Mouse (Mus musculus) heart, adult 2 months (tissue): ENCODE data around the gene Gins3.

ENCODE experiments used
- CTCF ChIP-seq: fragments of 200-600 bp; IDR thresholded peaks from 2 replicates; pipeline ENCODE4 v1.8.1; 2022; ENCODE audit warnings: antibody characterized with exemption, mild to moderate bottlenecking, moderate library complexity
- EP300 ChIP-seq: fragments of 200-500 bp; IDR thresholded peaks from 2 replicates; pipeline ENCODE4 v1.6.1; 2011; ENCODE audit warnings: low read depth, low read length, control low read depth; ENCODE audit not compliant: insufficient read depth
- POLR2A ChIP-seq: fragments of 200-500 bp; IDR thresholded peaks from 2 replicates; pipeline ENCODE4 v1.6.1; 2011; ENCODE audit warnings: mild to moderate bottlenecking, low read depth, low read length, control low read depth; ENCODE audit not compliant: insufficient read depth

DNA sequence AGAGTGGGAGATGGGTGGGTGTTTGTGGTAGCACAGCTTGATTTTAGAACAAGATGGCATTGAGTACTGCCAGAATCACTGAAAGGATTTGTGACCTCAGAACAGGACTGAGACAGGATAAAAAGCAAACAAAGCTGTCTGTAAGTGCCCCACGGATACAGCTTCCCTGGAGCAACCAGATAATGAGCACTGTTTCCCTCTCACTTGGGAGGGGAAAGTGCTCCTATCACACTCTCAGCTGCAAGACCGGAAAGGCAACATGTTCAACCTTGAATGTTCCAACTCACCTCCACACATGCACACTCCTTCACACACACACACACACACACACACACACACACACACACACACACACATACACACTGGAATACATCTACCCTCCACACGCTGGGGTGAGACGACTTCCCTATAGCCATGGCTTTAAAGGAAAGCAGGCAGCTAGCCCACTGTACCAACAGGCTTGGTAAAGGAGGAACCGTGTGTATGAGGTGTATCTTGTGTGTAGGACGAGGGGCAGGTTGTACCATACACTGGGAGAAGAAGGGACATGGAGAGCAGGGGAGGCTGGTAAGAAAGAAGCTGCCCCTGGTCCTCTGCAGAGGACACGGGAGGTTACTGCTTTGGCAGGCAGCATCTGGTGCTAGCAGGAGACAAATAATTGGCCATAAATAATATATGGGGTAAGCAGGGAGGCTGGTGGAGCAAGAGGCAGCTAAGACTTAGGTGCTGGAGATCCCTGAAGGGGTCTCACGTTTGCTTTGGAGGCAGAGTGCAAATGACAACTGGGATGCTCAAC is 35.1 kb downstream of the Gins3 start:
- TF ChIP-seq CTCF, result no peak
- TF ChIP-seq POLR2A, result no peak
- TF ChIP-seq EP300, result no peak
